Mouse (Mus musculus) liver, embryonic 14.5 days (tissue): ENCODE results near the gene H2al1g. TPM values are rescaled to one million over a fixed set of nuclear protein-coding genes. Genes with fewer than 3 reads are reported as not detected.

Source experiments
- ATAC-seq: fragments of 200-750 bp; cut with Nextera tagmentation; 2 replicates; pipeline ENCODE4 v1.8.0; 2017; ENCODE audit warnings: moderate number of reproducible peaks, mild to moderate bottlenecking, moderate library complexity; ENCODE audit not compliant: insufficient read depth
- DNase-seq, 3 experiments: peaks; one replicate each; pipeline ENCODE4 v3.0.0-alpha.2; 2012 to 2013; ENCODE audit warnings: low read depth in 3 of 3, low spot score in 3 of 3
- H3K27ac ChIP-seq: fragments of 300-500 bp; sonication (generic); 2 replicates; pipeline ENCODE4 v1.5.1; 2014; ENCODE audit warnings: moderate library complexity, mild to moderate bottlenecking, control low read depth, inconsistent platforms
- H3K27me3 ChIP-seq: fragments of 300-500 bp; sonication (generic); 2 replicates; pipeline ENCODE4 v1.6.1; 2014; ENCODE audit warnings: mild to moderate bottlenecking, low read length, moderate library complexity; ENCODE audit not compliant: control insufficient read depth, insufficient read depth
- H3K36me3 ChIP-seq: fragments of 300-500 bp; sonication (generic); replicated peaks from 2 replicates; pipeline ENCODE4 v1.6.1; 2014; ENCODE audit warnings: low read depth; ENCODE audit not compliant: control insufficient read depth, insufficient read depth
- H3K4me1 ChIP-seq, 2 experiments: fragments of 200-500 bp in 1 of 2; fragments of 300-500 bp in 1 of 2; sonication (generic) in 1 of 2; replicated peaks; 2 replicates each; pipeline ENCODE4 v1.6.1; 2012 to 2014; ENCODE audit warnings: antibody characterized with exemption in 1 of 2, inconsistent platforms in 1 of 2, low read length in 1 of 2; ENCODE audit not compliant: control insufficient read depth in 2 of 2, insufficient read depth in 2 of 2
- H3K4me2 ChIP-seq: fragments of 300-500 bp; sonication (generic); 2 replicates; pipeline ENCODE4 v1.6.1; 2014; ENCODE audit warnings: low read depth, mild to moderate bottlenecking, control low read depth, moderate library complexity
- H3K4me3 ChIP-seq, 2 experiments: fragments of 200-500 bp in 1 of 2; fragments of 300-500 bp in 1 of 2; sonication (generic) in 1 of 2; 2 replicates each; pipeline ENCODE4 v1.5.1; 2012 to 2014; ENCODE audit warnings: low read depth in 2 of 2, low read length in 2 of 2, mild to moderate bottlenecking in 2 of 2, control low read depth in 1 of 2, inconsistent platforms in 1 of 2, moderate library complexity in 1 of 2; ENCODE audit not compliant: insufficient read depth in 1 of 2
- H3K9ac ChIP-seq: fragments of 300-500 bp; sonication (generic); replicated peaks from 2 replicates; pipeline ENCODE4 v1.6.1; 2014; ENCODE audit warnings: mild to moderate bottlenecking, control low read depth, moderate library complexity
- H3K9me3 ChIP-seq: fragments of 300-500 bp; sonication (generic); 2 replicates; pipeline ENCODE4 v1.6.1; 2016; ENCODE audit warnings: low read length, mixed read lengths; ENCODE audit not compliant: control insufficient read depth
- CTCF ChIP-seq: IDR thresholded peaks from 2 replicates; pipeline ENCODE4 v1.5.1; 2016; ENCODE audit warnings: antibody characterized with exemption, low read depth, control low read depth
- EP300 ChIP-seq: IDR thresholded peaks from 2 replicates; pipeline ENCODE4 v1.6.1; 2016; ENCODE audit warnings: antibody characterized with exemption, low read depth
- whole genome bisulfite sequencing: fragments of 180-500 bp; shearing (Covaris S2); extraction: QIAGEN DNeasy Blood & Tissue Kit; methylation state at CpG from one replicate; pipeline ENCODE4 v1.1.7; 2014; ENCODE audit not compliant: insufficient replicate concordance; 5-methylcytosine and 5-hydroxymethylcytosine counted together
- polyA plus RNA-seq, 2 experiments: library from polyadenylated mRNA; depleted of rRNA in 1 of 2; stranded (reverse) in 1 of 2; unstranded in 1 of 2; fragments of >200 nt; fragmentation: Nextera tagmentation in 1 of 2; extraction: Ambion mirVana in 1 of 2; gene quantifications; 2 replicates each; pipeline versions ENCODE4 v1.2.1 to v1.2.3; 2012 to 2014

Gene H2al1g
- polyA plus RNA-seq, 2 experiments: not detected

GRCm38 (mm10) chrX:11361261-11361660 is 43.2 kb downstream of the H2al1g start:
- Histone ChIP-seq H3K4me3 (no peak overlapping the region), H3K4me2 (no peak overlapping the region), H3K27ac (no peak overlapping the region), H3K9me3 (no peaks in the 10 kb centered on the region), H3K36me3 (no peaks in the 10 kb centered on the region), H3K4me1 (no peaks in the 10 kb centered on the region), H3K27me3 (no peaks in the 10 kb centered on the region), H3K9ac (no peak overlapping the region)
- DNase-seq: peak in 1 of 3 experiments; percentile 1
- WGBS: 30% methylated on average over 2 of the region's 2 CpGs
- TF ChIP-seq EP300 (no peak), CTCF (no peak)
- ATAC-seq: no peak

- H3K27me3 ChIP-seq: no peaks in the 10 kb centered on the region
- no peak overlapping the region for H3K9ac ChIP-seq
- H3K27ac ChIP-seq: no peak overlapping the region
- H3K9me3 ChIP-seq: no peaks in the 10 kb centered on the region
- H3K4me3 ChIP-seq: no peak overlapping the region
- DNase-seq: no peak
- no peak for ATAC-seq
- WGBS: 54% methylated on average over 6 of the region's 6 CpGs
- H3K4me2 ChIP-seq: no peak overlapping the region
- H3K36me3 ChIP-seq: no peaks in the 10 kb centered on the region
- TF ChIP-seq EP300: no peak
- TF ChIP-seq CTCF: no peak
- no peaks in the 10 kb centered on the region for H3K4me1 ChIP-seq
These were observed 45.8 kb downstream of the H2al1g start for GRCm38 (mm10) chrX:11363890-11364289.

GRCm38 (mm10) chrX:11365151-11365550 is 47.1 kb downstream of the H2al1g start:
- Histone ChIP-seq H3K9ac (no peak overlapping the region), H3K4me3 (no peak overlapping the region)
- TF ChIP-seq CTCF: no peak
- no peak for TF ChIP-seq EP300

More at GRCm38 (mm10) chrX:11365151-11365550, 47.1 kb downstream of the H2al1g start:
- Histone ChIP-seq H3K4me2 (no peak overlapping the region), H3K27me3 (no peaks in the 10 kb centered on the region), H3K9me3 (no peaks in the 10 kb centered on the region), H3K36me3 (no peaks in the 10 kb centered on the region), H3K27ac (no peak overlapping the region), H3K4me1 (no peaks in the 10 kb centered on the region)
- WGBS: 49% methylated on average over 12 of the region's 12 CpGs
- no peak for ATAC-seq
- no peak for DNase-seq

Other genes starting within 250 kb of the H2al1g start
- gene H2al1a, start 19.0 kb upstream of the H2al1g start, polyA plus RNA-seq (2012; rRNA removed): not detected in 2 replicates
- not detected in 2 replicates for gene H2al1a, start 19.0 kb upstream of the H2al1g start, polyA plus RNA-seq (2014; fragmentation: Nextera tagmentation; extraction: Ambion mirVana)
- not detected in 2 replicates for gene H2al1b, start 15.8 kb upstream of the H2al1g start, polyA plus RNA-seq (2012; rRNA removed)
- not detected in 2 replicates for gene H2al1b, start 15.8 kb upstream of the H2al1g start, polyA plus RNA-seq (2014; fragmentation: Nextera tagmentation; extraction: Ambion mirVana)
- not detected in 2 replicates for gene H2al1c, start 12.6 kb upstream of the H2al1g start, polyA plus RNA-seq (2012; rRNA removed)
- not detected in 2 replicates for gene H2al1c, start 12.6 kb upstream of the H2al1g start, polyA plus RNA-seq (2014; fragmentation: Nextera tagmentation; extraction: Ambion mirVana)
- not detected in 2 replicates for gene H2al1d, start 9.4 kb upstream of the H2al1g start, polyA plus RNA-seq (2012; rRNA removed)
- not detected in 2 replicates for gene H2al1d, start 9.4 kb upstream of the H2al1g start, polyA plus RNA-seq (2014; fragmentation: Nextera tagmentation; extraction: Ambion mirVana)
- gene H2al1e, start 6.3 kb upstream of the H2al1g start, polyA plus RNA-seq (2012; rRNA removed): not detected in 2 replicates
- gene H2al1e, start 6.3 kb upstream of the H2al1g start, polyA plus RNA-seq (2014; fragmentation: Nextera tagmentation; extraction: Ambion mirVana): not detected in 2 replicates
- gene H2al1f, start 3.1 kb upstream of the H2al1g start, polyA plus RNA-seq (2012; rRNA removed): not detected in 2 replicates
- gene H2al1f, start 3.1 kb upstream of the H2al1g start, polyA plus RNA-seq (2014; fragmentation: Nextera tagmentation; extraction: Ambion mirVana): not detected in 2 replicates
- not detected in 2 replicates for gene H2al1h, start 3.2 kb downstream of the H2al1g start, polyA plus RNA-seq (2012; rRNA removed)
- gene H2al1h, start 3.2 kb downstream of the H2al1g start, polyA plus RNA-seq (2014; fragmentation: Nextera tagmentation; extraction: Ambion mirVana): not detected in 2 replicates
- not detected in 2 replicates for gene H2al1i, start 6.4 kb downstream of the H2al1g start, polyA plus RNA-seq (2012; rRNA removed)
- not detected in 2 replicates for gene H2al1i, start 6.4 kb downstream of the H2al1g start, polyA plus RNA-seq (2014; fragmentation: Nextera tagmentation; extraction: Ambion mirVana)
- not detected in 2 replicates for gene H2al1j, start 9.6 kb downstream of the H2al1g start, polyA plus RNA-seq (2012; rRNA removed)
- not detected in 2 replicates for gene H2al1j, start 9.6 kb downstream of the H2al1g start, polyA plus RNA-seq (2014; fragmentation: Nextera tagmentation; extraction: Ambion mirVana)